Mouse (Mus musculus) stomach, postnatal 0 days (tissue): Measurements from ENCODE around the gene Srbd1.

Experiments used
- CTCF ChIP-seq: IDR thresholded peaks from 2 replicates; pipeline ENCODE4 v1.5.1; 2016; ENCODE audit warnings: antibody characterized with exemption, low read depth, mild to moderate bottlenecking, moderate library complexity
- EP300 ChIP-seq: optimal IDR thresholded peaks from 2 replicates; pipeline ENCODE3; 2016; ENCODE audit warnings: antibody characterized with exemption

DNA sequence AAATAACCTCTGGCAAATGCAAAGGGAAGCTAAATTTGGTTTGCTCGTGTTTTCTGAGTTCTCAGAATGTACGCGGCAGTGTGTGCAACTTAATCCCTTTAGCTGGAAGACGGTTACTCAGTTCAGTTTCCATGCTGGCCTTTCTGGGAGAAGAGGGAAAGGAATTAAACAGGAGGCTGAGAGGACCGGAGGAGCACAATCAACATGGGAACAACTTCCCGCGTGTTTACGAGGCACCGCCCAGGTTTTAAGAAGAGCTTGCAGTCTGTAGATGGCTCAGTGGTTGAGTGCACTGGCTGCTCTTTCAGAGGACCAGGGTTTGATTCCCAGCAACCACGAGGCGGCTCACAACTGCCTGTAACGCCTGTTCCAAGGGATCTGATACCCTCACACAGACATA is 109.8 kb downstream of the Srbd1 start:
- TF ChIP-seq EP300 (no peak), CTCF (no peak)
